Mouse (Mus musculus): ENCODE data around the gene Jak3. TPM values are rescaled to one million over a fixed set of nuclear protein-coding genes. Genes with fewer than 3 reads are reported as not detected.

Jak3 gene
- polyA plus RNA-seq, 1 experiment, result 62.6 TPM

- Histone ChIP-seq H3K4me1 (ENCODE audit: control insufficient read depth, insufficient read depth, insufficient read length) (peaks cover 15% of the 10 kb centered on the region), H3K36me3 (ENCODE audit: control insufficient read depth, insufficient read depth, low read length) (peaks cover 36% of the 10 kb centered on the region), H3K27me3 (ENCODE audit: control insufficient read depth, insufficient read depth, low read length) (no peaks in the 10 kb centered on the region), H3K4me3 (ENCODE audit: extremely low read depth, insufficient read depth, insufficient read length) (no peak overlapping the region), H3K27ac (ENCODE audit: insufficient read depth, low read length) (no peak overlapping the region)
- TF ChIP-seq POLR2A (IDR thresholded peaks at IDR 0.05; ENCODE audit: low read depth, low read length), result no peak
- TF ChIP-seq CTCF (IDR thresholded peaks at IDR 0.05; ENCODE audit: extremely low read depth, insufficient read depth, insufficient read length, insufficient replicate concordance), result no peak
- DNase-seq (ENCODE audit: low read depth in 1 of 2, low spot score in 2 of 2), result no peak
- 91% methylated on average over 16 of the region's 16 CpGs for WGBS
Measured at GRCm38 (mm10) chr8:71679116-71679515, 3.0 kb downstream of the Jak3 start.

GRCm38 (mm10) chr8:71679550-71680168 lies 3.6 kb downstream of the Jak3 start:
- Histone ChIP-seq H3K36me3 (ENCODE audit: control insufficient read depth, insufficient read depth, low read length) (peaks cover 39% of the 10 kb centered on the region), H3K27me3 (ENCODE audit: control insufficient read depth, insufficient read depth, low read length) (no peaks in the 10 kb centered on the region), H3K27ac (ENCODE audit: insufficient read depth, low read length) (no peak overlapping the region), H3K4me1 (ENCODE audit: control insufficient read depth, insufficient read depth, insufficient read length) (peaks cover 15% of the 10 kb centered on the region), H3K4me3 (ENCODE audit: extremely low read depth, insufficient read depth, insufficient read length) (no peak overlapping the region)
- no peak for TF ChIP-seq CTCF (IDR thresholded peaks at IDR 0.05; ENCODE audit: extremely low read depth, insufficient read depth, insufficient read length, insufficient replicate concordance)
- TF ChIP-seq POLR2A (IDR thresholded peaks at IDR 0.05; ENCODE audit: low read depth, low read length), result no peak
- DNase-seq (ENCODE audit: low read depth in 1 of 2, low spot score in 2 of 2), result no peak
- WGBS, result 94% methylated on average over 46 of the region's 46 CpGs

- Histone ChIP-seq H3K4me3 (ENCODE audit: extremely low read depth, insufficient read depth, insufficient read length) (no peak overlapping the region), H3K36me3 (ENCODE audit: control insufficient read depth, insufficient read depth, low read length) (peaks cover 41% of the 10 kb centered on the region), H3K27ac (ENCODE audit: insufficient read depth, low read length) (no peak overlapping the region), H3K4me1 (ENCODE audit: control insufficient read depth, insufficient read depth, insufficient read length) (peaks cover 14% of the 10 kb centered on the region), H3K27me3 (ENCODE audit: control insufficient read depth, insufficient read depth, low read length) (no peaks in the 10 kb centered on the region)
- WGBS, result 92% methylated on average over 21 of the region's 21 CpGs
- TF ChIP-seq CTCF (IDR thresholded peaks at IDR 0.05; ENCODE audit: extremely low read depth, insufficient read depth, insufficient read length, insufficient replicate concordance) (no peak), POLR2A (IDR thresholded peaks at IDR 0.05; ENCODE audit: low read depth, low read length) (no peak)
- no peak for DNase-seq (ENCODE audit: low read depth in 1 of 2, low spot score in 2 of 2)
Measured at GRCm38 (mm10) chr8:71680471-71680870, 4.4 kb downstream of the Jak3 start.

- H3K36me3 ChIP-seq (ENCODE audit: control insufficient read depth, insufficient read depth, low read length), result peaks cover 51% of the 10 kb centered on the region
- WGBS, result 90% methylated on average over 18 of the region's 18 CpGs
Measured at GRCm38 (mm10) chr8:71681369-71681915, 5.3 kb downstream of the Jak3 start.

GRCm38 (mm10) chr8:71682832-71683231 lies 6.7 kb downstream of the Jak3 start:
- Histone ChIP-seq H3K27me3 (ENCODE audit: control insufficient read depth, insufficient read depth, low read length) (no peaks in the 10 kb centered on the region), H3K27ac (ENCODE audit: insufficient read depth, low read length) (no peak overlapping the region), H3K36me3 (ENCODE audit: control insufficient read depth, insufficient read depth, low read length) (peaks cover 51% of the 10 kb centered on the region), H3K4me3 (ENCODE audit: extremely low read depth, insufficient read depth, insufficient read length) (no peak overlapping the region), H3K4me1 (ENCODE audit: control insufficient read depth, insufficient read depth, insufficient read length) (peaks cover 4% of the 10 kb centered on the region)
- DNase-seq (ENCODE audit: low read depth in 1 of 2, low spot score in 2 of 2), result no peak
- no peak for TF ChIP-seq POLR2A (IDR thresholded peaks at IDR 0.05; ENCODE audit: low read depth, low read length)
- no peak for TF ChIP-seq CTCF (IDR thresholded peaks at IDR 0.05; ENCODE audit: extremely low read depth, insufficient read depth, insufficient read length, insufficient replicate concordance)
- 95% methylated on average over 12 of the region's 12 CpGs for WGBS

More at GRCm38 (mm10) chr8:71681369-71681915, 5.3 kb downstream of the Jak3 start:
- no peak for DNase-seq (ENCODE audit: low read depth in 1 of 2, low spot score in 2 of 2)
- Histone ChIP-seq H3K4me1 (ENCODE audit: control insufficient read depth, insufficient read depth, insufficient read length) (peaks cover 10% of the 10 kb centered on the region), H3K27me3 (ENCODE audit: control insufficient read depth, insufficient read depth, low read length) (no peaks in the 10 kb centered on the region), H3K27ac (ENCODE audit: insufficient read depth, low read length) (no peak overlapping the region), H3K4me3 (ENCODE audit: extremely low read depth, insufficient read depth, insufficient read length) (no peak overlapping the region)
- TF ChIP-seq CTCF (IDR thresholded peaks at IDR 0.05; ENCODE audit: extremely low read depth, insufficient read depth, insufficient read length, insufficient replicate concordance) (no peak), POLR2A (IDR thresholded peaks at IDR 0.05; ENCODE audit: low read depth, low read length) (no peak)

- TF ChIP-seq POLR2A (IDR thresholded peaks at IDR 0.05; ENCODE audit: low read depth, low read length), result no peak
- Histone ChIP-seq H3K4me3 (ENCODE audit: extremely low read depth, insufficient read depth, insufficient read length) (no peak overlapping the region), H3K27me3 (ENCODE audit: control insufficient read depth, insufficient read depth, low read length) (no peaks in the 10 kb centered on the region), H3K36me3 (ENCODE audit: control insufficient read depth, insufficient read depth, low read length) (peaks cover 44% of the 10 kb centered on the region), H3K4me1 (ENCODE audit: control insufficient read depth, insufficient read depth, insufficient read length) (peaks cover 3% of the 10 kb centered on the region; the same call in 1 of the 2 replicates), H3K27ac (ENCODE audit: insufficient read depth, low read length) (no peak overlapping the region)
- 90% methylated on average over 10 of the region's 10 CpGs for WGBS
- no peak for DNase-seq (ENCODE audit: low read depth in 1 of 2, low spot score in 2 of 2)
Measured at GRCm38 (mm10) chr8:71684701-71685100, 8.6 kb downstream of the Jak3 start.

GRCm38 (mm10) chr8:71685573-71685972 lies 9.5 kb downstream of the Jak3 start:
- no peak for DNase-seq (ENCODE audit: low read depth in 1 of 2, low spot score in 2 of 2)
- H3K4me3 ChIP-seq (ENCODE audit: extremely low read depth, insufficient read depth, insufficient read length), result no peak overlapping the region
- peaks cover 38% of the 10 kb centered on the region for H3K36me3 ChIP-seq (ENCODE audit: control insufficient read depth, insufficient read depth, low read length)
- H3K27ac ChIP-seq (ENCODE audit: insufficient read depth, low read length), result no peak overlapping the region
- WGBS, result 95% methylated on average over 29 of the region's 29 CpGs
- H3K27me3 ChIP-seq (ENCODE audit: control insufficient read depth, insufficient read depth, low read length), result no peaks in the 10 kb centered on the region
- peaks cover 3% of the 10 kb centered on the region; the same call in 1 of the 2 replicates for H3K4me1 ChIP-seq (ENCODE audit: control insufficient read depth, insufficient read depth, insufficient read length)
- TF ChIP-seq CTCF (IDR thresholded peaks at IDR 0.05; ENCODE audit: extremely low read depth, insufficient read depth, insufficient read length, insufficient replicate concordance) (no peak), POLR2A (IDR thresholded peaks at IDR 0.05; ENCODE audit: low read depth, low read length) (no peak)

Measured in spleen, adult 2 months (tissue).